Mouse (Mus musculus): ENCODE measurements around the gene 2010003K11Rik.
"Not testable (repeated sequence)": the region's sequence is repeated elsewhere in the genome, so short reads cannot be mapped to it uniquely, and the experiment has no call there.

Gene 2010003K11Rik

DNA sequence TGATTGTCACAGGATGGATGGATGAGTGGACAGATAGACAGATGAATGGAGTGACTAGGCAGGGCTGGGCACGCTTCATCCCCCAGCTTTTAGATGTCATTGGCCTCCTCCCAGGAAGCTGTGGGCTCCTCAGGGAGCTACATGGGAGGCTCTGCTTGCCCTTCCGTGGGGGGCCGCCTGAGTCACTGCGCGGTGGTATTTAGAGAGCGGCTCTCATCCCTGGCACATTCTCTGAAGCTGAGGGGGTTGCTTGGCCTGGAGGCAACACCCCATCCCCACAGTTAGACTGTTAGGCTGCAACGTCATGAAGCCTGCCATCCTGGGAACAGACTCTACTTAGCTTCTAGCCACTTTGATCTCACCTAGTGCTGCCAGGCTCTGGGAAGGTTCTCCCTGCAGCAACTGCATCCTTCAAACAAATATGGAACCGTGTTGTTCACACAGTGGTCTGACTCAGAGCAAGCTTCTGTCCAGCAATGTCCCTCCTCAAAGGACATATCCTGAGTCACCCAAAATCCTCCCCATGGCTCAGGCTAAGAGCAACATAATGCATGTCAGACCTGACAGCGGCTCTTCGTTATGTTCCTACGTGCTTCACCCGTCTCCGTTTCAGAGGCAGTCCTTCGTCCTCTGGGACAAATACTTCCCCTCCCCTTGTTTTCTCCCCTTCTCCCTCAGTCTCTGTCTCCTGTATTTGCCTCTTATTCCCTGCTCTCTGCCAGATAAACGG, 43.1 kb downstream of the 2010003K11Rik start:
- no peak for DNase-seq

DNA sequence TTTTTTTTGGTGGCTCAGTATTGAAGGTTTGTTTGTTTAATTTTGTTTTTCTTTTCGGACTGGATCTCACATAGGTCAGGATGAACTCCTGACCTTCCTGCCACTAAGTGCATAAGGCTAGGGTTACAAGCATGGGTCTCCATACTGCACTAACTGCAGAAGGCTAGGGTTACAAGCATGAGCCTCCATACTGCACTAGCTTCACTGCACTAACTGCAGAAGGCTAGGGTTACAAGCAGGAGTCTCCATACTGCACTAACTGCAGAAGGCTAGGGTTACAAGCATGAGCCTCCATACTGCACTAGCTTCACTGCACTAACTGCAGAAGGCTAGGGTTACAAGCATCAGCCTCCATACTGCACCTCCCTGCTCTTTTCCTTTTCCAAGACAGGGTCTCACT, 44.3 kb downstream of the 2010003K11Rik start:
- not testable (repeated sequence) for DNase-seq

DNA sequence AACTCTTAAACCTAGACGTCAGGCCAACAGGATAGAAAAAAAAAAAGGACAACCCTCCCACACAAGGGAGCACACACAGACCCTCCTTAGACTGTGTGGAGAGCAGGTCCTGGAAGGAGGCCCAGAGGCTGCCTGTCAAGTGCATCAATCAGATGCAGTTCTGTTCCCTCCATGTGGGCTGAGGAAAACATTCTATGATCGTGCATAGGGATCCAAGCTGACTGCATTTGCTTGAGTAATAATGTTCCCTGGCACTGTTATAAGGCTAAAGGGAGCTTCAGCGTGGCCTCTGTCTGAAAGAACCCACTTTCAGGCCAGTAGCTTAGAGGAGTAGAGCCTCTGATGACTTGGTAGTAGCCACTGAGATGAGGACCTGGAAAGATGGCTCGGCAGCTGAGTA, 45.9 kb downstream of the 2010003K11Rik start:
- no peak for DNase-seq

DNA sequence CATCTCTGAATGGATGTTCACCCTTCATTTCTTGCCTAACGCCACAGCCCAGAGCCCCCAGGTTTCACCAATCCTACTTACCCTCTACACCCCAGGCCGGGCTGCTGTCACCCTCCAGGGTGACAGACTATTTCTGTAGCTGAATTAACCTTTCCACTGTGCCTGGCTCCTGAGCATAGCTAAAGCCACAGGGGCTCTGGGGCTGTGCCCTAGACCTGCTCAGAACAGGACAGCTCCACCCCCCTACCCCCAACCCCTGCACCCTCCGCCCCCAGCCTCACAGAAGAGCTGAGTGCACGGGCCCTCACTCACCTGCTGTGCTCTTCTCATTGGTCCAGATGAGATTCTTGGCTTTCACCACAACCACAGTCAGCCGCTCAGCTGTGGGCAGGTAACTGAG, 46.4 kb downstream of the 2010003K11Rik start:
- DNase-seq: no peak

DNA sequence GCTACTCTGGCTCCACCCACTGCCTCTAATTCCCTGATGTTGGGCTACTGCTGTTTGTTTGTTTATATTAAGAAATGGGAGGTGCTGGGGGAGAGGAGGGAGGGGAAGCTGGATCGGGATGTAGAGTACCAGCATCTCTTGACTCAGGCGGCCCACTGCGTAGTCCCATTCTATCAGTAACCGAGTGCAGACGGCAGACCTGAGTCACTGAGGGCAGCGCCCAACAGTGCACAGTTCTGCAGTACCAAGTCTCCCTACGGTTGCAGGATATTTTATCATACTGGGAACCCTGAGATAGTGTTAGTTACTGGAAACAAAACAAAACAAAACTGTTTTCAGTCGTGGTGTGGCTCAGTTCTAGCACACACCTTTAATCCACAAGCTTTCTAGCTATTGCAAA, 47.3 kb downstream of the 2010003K11Rik start:
- DNase-seq: no peak

DNA sequence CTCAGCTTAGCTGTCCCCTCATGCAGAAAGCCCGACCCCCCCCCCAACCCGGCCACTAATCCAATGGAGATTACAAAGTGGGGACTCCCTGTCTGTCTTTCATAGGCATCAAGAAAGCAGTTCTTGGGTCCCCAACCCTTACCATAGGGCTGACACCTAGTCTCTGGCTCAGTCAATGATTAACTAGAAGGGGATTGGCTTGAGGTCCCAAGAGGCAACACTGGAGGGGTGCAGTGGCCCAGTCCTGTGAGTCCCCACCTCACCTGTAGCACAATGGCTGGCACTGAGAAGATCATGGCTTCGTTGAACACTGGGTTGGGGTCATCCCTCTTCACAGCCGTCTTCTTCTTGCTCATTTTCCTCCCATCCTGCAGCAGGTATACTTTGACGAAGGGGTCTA, 47.7 kb downstream of the 2010003K11Rik start:
- no peak for DNase-seq

DNA sequence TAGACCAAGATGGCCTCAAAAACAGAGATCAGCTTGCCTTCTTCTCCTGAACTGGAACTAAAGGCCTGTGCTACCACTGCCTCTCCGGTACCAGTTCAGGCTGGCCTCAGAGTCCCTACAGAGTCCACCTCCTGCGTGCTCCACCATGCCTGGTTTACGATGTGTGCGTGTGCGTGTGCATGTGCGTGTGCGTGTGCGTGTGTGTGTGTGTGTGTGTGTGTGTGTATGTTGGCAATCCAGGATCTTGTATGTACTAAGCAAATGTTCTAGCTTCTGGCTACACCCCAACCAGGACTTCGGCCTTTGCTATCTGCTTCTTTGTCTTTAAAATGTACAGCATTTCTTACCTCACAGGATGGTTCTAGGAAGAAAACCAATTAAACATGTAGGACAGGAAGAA, 49.2 kb downstream of the 2010003K11Rik start:
- no peak for DNase-seq

DNA sequence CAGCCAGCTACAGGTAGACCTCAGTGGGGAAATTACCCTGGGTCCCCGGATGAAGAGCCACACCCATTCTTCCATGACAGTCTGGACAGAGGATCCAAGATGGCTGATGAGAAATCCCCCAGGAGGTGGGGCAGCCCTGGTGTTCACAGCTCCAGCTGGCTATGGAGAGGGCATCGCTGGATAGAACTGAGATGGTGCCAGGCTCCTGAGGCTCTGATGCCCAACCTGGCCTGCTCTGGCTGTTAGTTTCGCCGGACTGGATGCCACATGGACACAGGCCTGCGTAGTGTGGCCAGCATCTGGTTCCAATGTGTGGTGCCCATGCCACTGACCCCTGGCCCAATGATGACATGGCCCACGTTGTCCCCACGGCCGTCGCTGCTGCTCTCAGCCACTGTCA, 50.9 kb downstream of the 2010003K11Rik start:
- DNase-seq: no peak

All from right cerebral cortex, postnatal 25 days (tissue).